21 mouse cellular contexts compared by ENCODE assay signal in the genomic region with DNA sequence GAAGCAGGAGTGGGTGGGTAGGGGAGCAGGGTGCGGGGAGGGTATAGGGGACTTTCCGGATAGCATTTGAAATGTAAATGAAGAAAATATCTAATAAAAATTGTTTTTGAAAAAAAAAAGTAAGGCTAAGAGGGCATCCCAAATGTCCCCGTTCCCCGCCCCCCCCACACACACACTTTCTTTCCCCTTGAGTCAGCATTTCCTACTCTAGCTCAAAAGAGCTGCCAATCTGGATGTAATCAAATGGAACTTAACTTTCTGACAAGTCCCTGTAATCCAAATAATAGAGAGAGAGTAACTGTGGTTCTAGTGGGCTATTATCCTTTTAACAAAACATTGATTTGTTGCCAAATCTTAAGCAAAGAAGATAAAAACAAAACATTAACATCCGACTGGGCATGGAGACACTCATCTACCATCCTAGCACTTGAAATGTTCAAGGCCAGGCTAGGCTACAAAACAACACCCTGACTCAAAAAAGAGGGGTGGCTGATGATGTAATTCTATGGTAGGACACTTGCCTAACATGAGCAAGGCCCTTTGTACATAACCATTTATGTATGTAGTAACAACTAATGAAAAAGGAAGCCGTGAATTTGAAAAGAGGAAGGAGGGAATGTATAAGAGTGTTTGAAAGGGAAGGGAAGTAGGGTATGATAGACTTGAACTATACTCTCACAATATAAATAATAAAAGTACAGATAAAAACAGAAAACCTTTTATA.
"Had no signal": no experiment of that assay in that cellular context is flagged by ENCODE, and none has a peak within 500 bp of the region (broad histone marks: within the 10 kb centered on the region; RNA-seq: fewer than 3 reads in every experiment).

No protein-coding gene starts in this region.

- H3K4me1 ChIP-seq: stomach, embryonic 15.5 days had no signal

- H3K27ac ChIP-seq: kidney, postnatal 0 days; left cerebral cortex, adult 2 months; limb, embryonic 12.5 days; limb, embryonic 15.5 days; liver, embryonic 15.5 days; neural tube, embryonic 12.5 days; neural tube, embryonic 15.5 days; stomach, embryonic 15.5 days had no signal

- H3K9me3 ChIP-seq: limb, embryonic 12.5 days; limb, embryonic 15.5 days; liver, embryonic 15.5 days; neural tube, embryonic 12.5 days; neural tube, embryonic 15.5 days; stomach, embryonic 15.5 days had no signal

- H3K27me3 ChIP-seq: limb, embryonic 12.5 days; limb, embryonic 15.5 days; liver, embryonic 15.5 days; neural tube, embryonic 12.5 days; neural tube, embryonic 15.5 days; stomach, embryonic 15.5 days had no signal

- H3K4me3 ChIP-seq: left cerebral cortex, adult 2 months; limb, embryonic 12.5 days; limb, embryonic 15.5 days; liver, embryonic 15.5 days; neural tube, embryonic 12.5 days; neural tube, embryonic 15.5 days; stomach, embryonic 15.5 days had no signal

- H3K4me2 ChIP-seq: limb, embryonic 12.5 days; limb, embryonic 15.5 days; liver, embryonic 11.5 days; liver, embryonic 15.5 days; lung, embryonic 14.5 days; neural tube, embryonic 12.5 days; neural tube, embryonic 15.5 days; stomach, embryonic 15.5 days had no signal

- ATAC-seq: intestine, postnatal 0 days had no signal

- H3K9ac ChIP-seq: limb, embryonic 12.5 days; limb, embryonic 15.5 days; liver, embryonic 15.5 days; lung, embryonic 14.5 days; neural tube, embryonic 12.5 days; neural tube, embryonic 15.5 days; stomach, embryonic 15.5 days had no signal

- DNase-seq: kidney, adult 2 months; kidney, postnatal 25 days; layer of hippocampus, postnatal 36 days; lung, embryonic 14.5 days; lung, postnatal 10 days; lung, postnatal 36 days; midbrain, embryonic 14.5 days; retina, postnatal 1 day; right cerebral cortex, postnatal 25 days; spleen, adult 18-20 months; thymus, postnatal 25 days had no signal

- H3K36me3 ChIP-seq: limb, embryonic 12.5 days; limb, embryonic 15.5 days; liver, embryonic 15.5 days; neural tube, embryonic 12.5 days; neural tube, embryonic 15.5 days; stomach, embryonic 15.5 days had no signal
